Mouse (Mus musculus) intestine, embryonic 14.5 days (tissue): ENCODE measurements around the gene Celf5. TPM values are rescaled to one million over a fixed set of nuclear protein-coding genes. Genes with fewer than 3 reads are reported as not detected.

ENCODE experiments used
- ATAC-seq: fragments of 200-750 bp; cut with Nextera tagmentation; replicated peaks from 2 replicates; pipeline ENCODE4 v1.8.0; 2017; ENCODE audit warnings: low read depth, moderate number of reproducible peaks, moderate TSS enrichment, moderate library complexity; ENCODE audit not compliant: low FRiP score, low TSS enrichment
- DNase-seq: peaks from one replicate; pipeline ENCODE4 v3.0.0-alpha.2; 2018; ENCODE audit warnings: low spot score
- H3K27ac ChIP-seq: fragments of 300-500 bp; sonication (generic); 2 replicates; pipeline ENCODE4 v1.5.1; 2014; ENCODE audit warnings: low read depth, mild to moderate bottlenecking, control low read depth
- H3K27me3 ChIP-seq: fragments of 300-500 bp; sonication (generic); replicated peaks from 2 replicates; pipeline ENCODE4 v1.6.1; 2014; ENCODE audit warnings: low read length, control low read depth; ENCODE audit not compliant: control insufficient read depth, insufficient read depth
- H3K36me3 ChIP-seq: fragments of 300-500 bp; sonication (generic); 2 replicates; pipeline ENCODE4 v1.6.1; 2014; ENCODE audit warnings: low read length, control low read depth; ENCODE audit not compliant: control insufficient read depth, insufficient read depth
- H3K4me1 ChIP-seq: fragments of 300-500 bp; sonication (generic); replicated peaks from 2 replicates; pipeline ENCODE4 v1.6.1; 2014; ENCODE audit warnings: low read length, control low read depth, mixed read lengths; ENCODE audit not compliant: control insufficient read depth, insufficient read depth
- H3K4me2 ChIP-seq: fragments of 300-500 bp; sonication (generic); 2 replicates; pipeline ENCODE4 v1.6.1; 2014; ENCODE audit warnings: low read length
- H3K4me3 ChIP-seq: fragments of 300-500 bp; sonication (generic); 2 replicates; pipeline ENCODE4 v1.5.1; 2014; ENCODE audit warnings: low read depth, low read length, control low read depth, mixed read lengths
- H3K9ac ChIP-seq: fragments of 300-500 bp; sonication (generic); 2 replicates; pipeline ENCODE4 v1.6.1; 2014; ENCODE audit warnings: mild to moderate bottlenecking, low read length
- H3K9me3 ChIP-seq: fragments of 300-500 bp; sonication (generic); 2 replicates; pipeline ENCODE4 v1.6.1; 2016; ENCODE audit warnings: low read length, control low read depth; ENCODE audit not compliant: control insufficient read depth
- WGBS: fragments of 180-500 bp; shearing (Covaris S2); extraction: QIAGEN DNeasy Blood & Tissue Kit; methylation state at CpG from one replicate; pipeline ENCODE4 v1.1.7; 2014; 5-methylcytosine and 5-hydroxymethylcytosine counted together
- polyA plus RNA-seq: library from polyadenylated mRNA; unstranded; fragments of >200 nt; fragmentation: Nextera tagmentation; extraction: Ambion mirVana; gene quantifications from 2 replicates; pipeline ENCODE4 v1.2.1, GENCODE M21; 2014

Celf5 gene
- polyA plus RNA-seq, 1 experiment from 2014 or later: 1.3 TPM

GRCm38 (mm10) chr10:81457624-81458023 lies 24.9 kb downstream of the Celf5 start:
- H3K4me3 ChIP-seq: no peak overlapping the region
- no peak overlapping the region for H3K27ac ChIP-seq
- WGBS: 85% methylated on average over 8 of the region's 8 CpGs
- no peak overlapping the region for H3K9ac ChIP-seq
- no peaks in the 10 kb centered on the region for H3K36me3 ChIP-seq
- H3K4me2 ChIP-seq: no peak overlapping the region
- 0 out of 2 replicates have a peak, but pooled peaks cover 2% of the 10 kb centered on the region for H3K9me3 ChIP-seq
- no peak for DNase-seq
- H3K4me1 ChIP-seq: no peaks in the 10 kb centered on the region
- peaks cover 90% of the 10 kb centered on the region for H3K27me3 ChIP-seq
- no peak for ATAC-seq

GRCm38 (mm10) chr10:81456983-81457563 lies 25.4 kb downstream of the Celf5 start:
- 52% methylated on average over 12 of the region's 12 CpGs for WGBS
- no peak for DNase-seq

GRCm38 (mm10) chr10:81455181-81455895 lies 27.2 kb downstream of the Celf5 start, which contains the start of gene Nfic:
TSS of gene Nfic (minus strand) at chr10:81455635.
- Histone ChIP-seq H3K4me3 (no peak within 1 kb of the TSS), H3K4me1 (no peaks in the 10 kb centered on the region), H3K9ac (no peak within 1 kb of the TSS), H3K4me2 (no peak within 1 kb of the TSS), H3K27me3 (peaks cover 87% of the 10 kb centered on the region), H3K27ac (no peak within 1 kb of the TSS), H3K36me3 (no peaks in the 10 kb centered on the region), H3K9me3 (no peaks in the 10 kb centered on the region)
- WGBS: 58% methylated on average over 28 of the region's 28 CpGs
- no peak for ATAC-seq
- no peak for DNase-seq

More at GRCm38 (mm10) chr10:81456983-81457563, 25.4 kb downstream of the Celf5 start:
- H3K36me3 ChIP-seq: no peaks in the 10 kb centered on the region
- H3K4me2 ChIP-seq: no peak overlapping the region
- no peaks in the 10 kb centered on the region for H3K9me3 ChIP-seq
- no peak overlapping the region for H3K4me3 ChIP-seq
- no peak for ATAC-seq
- no peaks in the 10 kb centered on the region for H3K4me1 ChIP-seq
- H3K27me3 ChIP-seq: peaks cover 90% of the 10 kb centered on the region
- no peak overlapping the region for H3K27ac ChIP-seq
- no peak overlapping the region for H3K9ac ChIP-seq

GRCm38 (mm10) chr10:81454106-81454505 lies 28.4 kb downstream of the Celf5 start:
- Histone ChIP-seq H3K36me3 (no peaks in the 10 kb centered on the region), H3K4me1 (no peaks in the 10 kb centered on the region), H3K9ac (no peak overlapping the region), H3K4me3 (no peak overlapping the region), H3K27ac (no peak overlapping the region), H3K4me2 (no peak overlapping the region), H3K27me3 (peaks cover 81% of the 10 kb centered on the region), H3K9me3 (no peaks in the 10 kb centered on the region)
- WGBS: 70% methylated on average over 2 of the region's 2 CpGs
- ATAC-seq: no peak
- DNase-seq: no peak

GRCm38 (mm10) chr10:81452947-81453288 lies 29.6 kb downstream of the Celf5 start:
- H3K9me3 ChIP-seq: no peaks in the 10 kb centered on the region
- H3K4me1 ChIP-seq: no peaks in the 10 kb centered on the region
- ATAC-seq (no peak), DNase-seq (no peak)
- no peak overlapping the region for H3K4me3 ChIP-seq
- WGBS: 3% methylated on average over 14 of the region's 14 CpGs
- no peak overlapping the region for H3K4me2 ChIP-seq
- H3K36me3 ChIP-seq: no peaks in the 10 kb centered on the region
- no peak overlapping the region for H3K27ac ChIP-seq
- no peak overlapping the region for H3K9ac ChIP-seq
- peaks cover 77% of the 10 kb centered on the region for H3K27me3 ChIP-seq

- no peak for ATAC-seq
- H3K4me3 ChIP-seq: no peak overlapping the region
- WGBS: 12% methylated on average over 36 of the region's 36 CpGs
Measured at GRCm38 (mm10) chr10:81452237-81452946, 30.1 kb downstream of the Celf5 start.

GRCm38 (mm10) chr10:81451365-81451745 lies 31.2 kb downstream of the Celf5 start:
- 55% methylated on average over 6 of the region's 6 CpGs for WGBS
- Histone ChIP-seq H3K4me1 (no peaks in the 10 kb centered on the region), H3K9me3 (no peaks in the 10 kb centered on the region), H3K9ac (no peak overlapping the region), H3K4me2 (no peak overlapping the region), H3K36me3 (no peaks in the 10 kb centered on the region), H3K4me3 (no peak overlapping the region), H3K27ac (no peak overlapping the region), H3K27me3 (peaks cover 61% of the 10 kb centered on the region)
- ATAC-seq: no peak
- no peak for DNase-seq

More at GRCm38 (mm10) chr10:81452237-81452946, 30.1 kb downstream of the Celf5 start:
- Histone ChIP-seq H3K9me3 (no peaks in the 10 kb centered on the region), H3K4me1 (no peaks in the 10 kb centered on the region), H3K27me3 (peaks cover 71% of the 10 kb centered on the region), H3K9ac (no peak overlapping the region), H3K27ac (no peak overlapping the region), H3K36me3 (no peaks in the 10 kb centered on the region), H3K4me2 (no peak overlapping the region)
- no peak for DNase-seq

GRCm38 (mm10) chr10:81450641-81451364 lies 31.7 kb downstream of the Celf5 start:
- H3K4me2 ChIP-seq: no peak overlapping the region
- no peak overlapping the region for H3K4me3 ChIP-seq
- H3K27me3 ChIP-seq: peaks cover 56% of the 10 kb centered on the region
- no peaks in the 10 kb centered on the region for H3K36me3 ChIP-seq
- H3K4me1 ChIP-seq: no peaks in the 10 kb centered on the region
- WGBS: 62% methylated on average over 9 of the region's 9 CpGs
- DNase-seq: no peak
- no peaks in the 10 kb centered on the region for H3K9me3 ChIP-seq
- no peak for ATAC-seq
- H3K27ac ChIP-seq: no peak overlapping the region
- no peak overlapping the region for H3K9ac ChIP-seq
